Mouse (Mus musculus) mouse embryonic stem cell (cell line): Measurements from ENCODE around the gene Mov10.
"Not testable (repeated sequence)": the region's sequence is repeated elsewhere in the genome, so short reads cannot be mapped to it uniquely, and the experiment has no call there.

Source experiments
- in situ Hi-C, 2 experiments: fragments of 300-500 bp; cut with MboI; formaldehyde crosslinking; loops; 1 replicate in 1 of 2; 3 replicates in 1 of 2; pipeline ENCODE4 v1.14.3; 2019 to 2020; ENCODE audit warnings: low sequenced_read_pairs in 2 of 2, low pct_unique_long_range_greater_than_20kb in 1 of 2, mixed read lengths in 1 of 2; ENCODE audit not compliant: unreplicated experiment in 1 of 2

Mov10 gene

DNA sequence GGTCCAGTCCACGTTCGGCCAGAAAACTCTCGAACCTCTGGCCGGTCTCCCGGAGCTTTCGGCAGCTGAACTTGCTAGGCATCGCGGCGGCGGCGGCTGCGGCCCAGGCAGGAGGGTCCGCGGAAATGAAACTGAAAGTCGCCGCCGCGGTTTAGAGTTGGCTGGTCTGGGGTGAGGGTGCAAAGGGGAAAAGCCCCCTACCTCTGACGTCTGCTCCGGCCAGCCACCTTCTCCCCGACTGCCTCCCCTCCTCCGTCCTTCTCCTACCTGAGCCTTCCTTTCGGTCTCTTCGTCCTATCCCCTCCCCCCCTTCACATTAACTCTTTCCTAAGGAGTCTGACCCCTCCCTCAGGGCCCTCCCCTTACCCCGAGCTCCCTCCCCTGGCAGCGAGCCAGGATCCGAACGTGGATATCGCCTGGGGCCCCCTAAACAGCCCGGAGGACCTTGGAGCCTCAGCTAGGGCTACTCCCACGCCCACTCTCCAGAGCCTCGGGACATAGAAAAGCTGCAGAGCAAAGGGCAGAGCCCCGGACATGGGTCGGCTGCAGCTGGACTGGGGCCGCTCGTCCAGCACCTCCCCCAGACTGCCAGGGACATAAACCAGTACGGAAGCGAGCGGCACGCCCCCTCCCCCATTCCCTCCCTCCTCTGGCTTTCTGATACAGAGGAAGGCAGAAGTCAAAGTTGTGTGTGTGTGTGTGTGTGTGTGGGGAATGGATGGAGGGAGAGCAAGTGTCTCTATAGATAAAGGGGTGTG, at the start of gene Mov10:
Gene Mov10 (minus strand): TSS at position 573 of the 758 bp plus-strand sequence.
- in situ Hi-C loops: no loop called here

DNA sequence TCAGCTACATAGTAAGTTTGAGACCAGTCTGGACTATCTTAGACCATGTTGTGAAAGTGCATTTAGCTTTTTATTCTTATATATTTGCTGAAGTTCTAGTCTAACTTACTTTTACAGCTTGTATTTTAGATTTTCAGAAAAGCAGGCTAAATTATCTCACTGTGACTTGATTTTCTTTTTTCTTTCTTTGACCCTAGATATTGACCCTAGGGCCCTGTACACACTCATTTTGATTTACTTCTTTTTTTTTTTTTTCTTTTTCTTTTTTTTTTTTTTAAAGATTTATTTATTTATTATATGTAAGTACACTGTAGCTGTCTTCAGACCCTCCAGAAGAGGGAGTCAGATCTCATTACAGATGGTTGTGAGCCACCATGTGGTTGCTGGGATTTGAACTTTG, 48.3 kb upstream of the Mov10 start:
- in situ Hi-C loops: not testable (repeated sequence)

- in situ Hi-C loops: no loop called here
Observed at GRCm38 (mm10) chr3:104865341-104865788, 47.0 kb upstream of the Mov10 start.

- in situ Hi-C loops: no loop called here
Observed at GRCm38 (mm10) chr3:104864651-104865340, 46.4 kb upstream of the Mov10 start.

- in situ Hi-C loops: no loop called here
Observed at GRCm38 (mm10) chr3:104863786-104864650, 45.7 kb upstream of the Mov10 start, which contains the start of the genes St7l and Capza1. St7l (plus strand) TSS chr3:104864005. Capza1 (minus strand) TSS chr3:104864505.

- in situ Hi-C loops: no loop called here
Observed at GRCm38 (mm10) chr3:104858560-104858959, 40.2 kb upstream of the Mov10 start.

GRCm38 (mm10) chr3:104856106-104856505, 37.7 kb upstream of the Mov10 start:
- in situ Hi-C loops: no loop called here

DNA sequence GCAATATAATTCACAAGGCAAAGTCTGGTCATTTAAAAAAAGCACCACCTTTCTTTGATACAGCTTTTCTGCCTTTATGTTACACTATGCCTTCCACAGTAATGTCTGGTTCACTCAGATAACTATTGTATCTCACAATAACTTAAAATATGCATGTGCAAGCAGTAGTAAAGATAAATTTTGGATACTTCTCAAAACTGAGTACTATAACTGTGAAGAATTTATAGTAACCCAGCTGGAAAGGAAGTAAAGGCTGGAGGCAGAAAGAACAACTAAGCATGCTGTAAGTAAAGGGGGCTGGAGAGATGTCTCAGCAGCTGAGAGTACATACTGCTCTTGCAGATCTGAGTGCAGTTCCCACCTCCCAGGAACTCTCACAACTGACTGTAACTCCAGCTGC, 36.5 kb upstream of the Mov10 start:
- in situ Hi-C loops: no loop called here

GRCm38 (mm10) chr3:104854465-104854864, 36.1 kb upstream of the Mov10 start:
- in situ Hi-C loops: no loop called here

DNA sequence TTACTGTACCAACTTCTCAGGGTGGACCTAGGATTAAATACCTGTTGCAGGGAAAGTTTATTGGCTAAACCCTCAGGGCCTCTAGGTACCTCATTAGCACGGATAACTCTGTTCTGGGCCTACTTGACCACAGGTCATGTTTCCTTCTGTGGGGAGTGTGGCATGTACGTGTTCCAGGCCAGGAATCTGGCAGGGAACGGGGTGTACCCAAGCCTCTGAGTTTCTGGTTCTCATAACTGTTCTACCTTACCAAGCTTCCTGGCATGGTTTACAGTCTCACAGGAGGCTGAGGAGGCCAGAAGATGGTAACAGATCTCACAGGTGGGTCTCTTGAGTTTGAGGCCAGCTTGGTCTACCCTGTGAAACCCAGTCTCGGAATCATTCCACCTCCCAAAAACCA, 28.2 kb upstream of the Mov10 start:
- in situ Hi-C loops: no loop called here

DNA sequence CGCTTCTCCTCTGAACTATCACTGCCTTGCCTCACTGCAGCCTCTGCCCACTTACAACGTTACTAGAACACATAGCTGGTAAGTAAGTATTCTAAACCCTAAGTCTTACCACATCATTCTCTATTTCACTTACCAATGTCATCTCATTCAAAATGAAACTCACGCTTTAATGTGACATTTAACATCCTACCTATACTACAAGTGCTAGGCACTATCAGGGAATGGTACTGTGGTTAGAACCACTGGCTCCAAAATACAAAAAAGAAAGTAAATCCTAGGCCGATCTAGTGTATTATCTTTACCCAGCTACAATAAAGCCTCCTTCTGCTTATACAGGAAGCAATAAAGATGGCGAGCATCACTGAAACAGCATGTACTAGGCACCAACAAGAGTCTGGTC, 22.7 kb upstream of the Mov10 start:
- in situ Hi-C loops: no loop called here

- in situ Hi-C loops: no loop called here
Observed at GRCm38 (mm10) chr3:104835797-104836196, 17.4 kb upstream of the Mov10 start.

- in situ Hi-C loops: no loop called here
Observed at GRCm38 (mm10) chr3:104822413-104822812, 4.0 kb upstream of the Mov10 start.

- in situ Hi-C loops: no loop called here
Observed at GRCm38 (mm10) chr3:104820426-104820825, 2.1 kb upstream of the Mov10 start.

DNA sequence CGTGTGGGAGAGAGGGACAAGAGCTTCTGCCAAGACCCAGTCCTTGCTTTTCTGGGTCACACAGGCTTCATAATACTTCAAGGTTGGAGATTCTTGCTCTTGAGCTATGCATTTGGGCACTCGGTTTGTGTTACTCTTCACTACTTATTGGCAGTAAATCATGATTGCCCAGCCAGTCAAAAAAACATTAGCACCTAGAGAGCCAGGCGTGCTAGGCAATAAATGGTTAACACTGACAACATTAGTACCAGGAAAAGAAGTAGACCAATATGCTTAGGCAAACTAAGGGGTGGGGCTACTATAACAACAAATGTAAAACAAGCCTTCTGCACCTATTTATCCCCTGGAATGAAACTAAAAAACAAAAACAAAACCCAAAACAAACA, 379 bp upstream of the Mov10 start:
- in situ Hi-C loops: no loop called here

GRCm38 (mm10) chr3:104817481-104817990, 827 bp downstream of the Mov10 start:
- in situ Hi-C loops: no loop called here

GRCm38 (mm10) chr3:104816130-104816529, 2.2 kb downstream of the Mov10 start:
- in situ Hi-C loops: no loop called here

- in situ Hi-C loops: no loop called here
Observed at GRCm38 (mm10) chr3:104815346-104815745, 3.0 kb downstream of the Mov10 start.

DNA sequence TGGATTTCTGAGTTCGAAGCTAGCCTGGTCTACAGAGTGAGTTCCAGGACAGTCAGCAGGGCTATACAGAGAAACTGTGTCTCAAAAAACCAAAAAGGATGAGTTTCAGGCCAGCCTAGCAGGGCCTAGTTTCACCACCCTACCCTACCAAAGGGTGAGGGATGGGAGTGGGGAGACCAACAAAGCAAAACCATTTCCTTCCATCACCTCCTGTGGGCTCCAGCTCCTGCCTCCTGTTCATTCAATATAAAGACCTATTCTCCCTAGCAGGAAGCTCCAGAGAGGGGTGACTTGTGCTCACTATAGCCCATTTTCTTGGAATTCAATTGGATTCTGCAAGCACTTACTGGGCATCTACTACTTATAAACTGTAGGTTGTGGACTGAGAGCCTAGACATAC, 3.6 kb downstream of the Mov10 start:
- in situ Hi-C loops: no loop called here
